Mouse (Mus musculus) right cerebral cortex, postnatal 10 days (tissue): ENCODE data around the gene Cmtm7.
A peak's percentile ranks its signal among the peaks of the same experiment; 100 is the strongest.

Experiments
- DNase-seq, 2 experiments: peaks; one replicate each; pipeline ENCODE4 v3.0.0; 2021; ENCODE audit warnings: low spot score in 2 of 2

Gene Cmtm7

GRCm38 (mm10) chr9:114796473-114797050 is 14.9 kb upstream of the Cmtm7 start:
- no peak for DNase-seq

- DNase-seq, result no peak
These were observed 12.8 kb upstream of the Cmtm7 start for GRCm38 (mm10) chr9:114794491-114794890.

- no peak for DNase-seq
These were observed 12.2 kb upstream of the Cmtm7 start for GRCm38 (mm10) chr9:114793764-114794295.

DNA sequence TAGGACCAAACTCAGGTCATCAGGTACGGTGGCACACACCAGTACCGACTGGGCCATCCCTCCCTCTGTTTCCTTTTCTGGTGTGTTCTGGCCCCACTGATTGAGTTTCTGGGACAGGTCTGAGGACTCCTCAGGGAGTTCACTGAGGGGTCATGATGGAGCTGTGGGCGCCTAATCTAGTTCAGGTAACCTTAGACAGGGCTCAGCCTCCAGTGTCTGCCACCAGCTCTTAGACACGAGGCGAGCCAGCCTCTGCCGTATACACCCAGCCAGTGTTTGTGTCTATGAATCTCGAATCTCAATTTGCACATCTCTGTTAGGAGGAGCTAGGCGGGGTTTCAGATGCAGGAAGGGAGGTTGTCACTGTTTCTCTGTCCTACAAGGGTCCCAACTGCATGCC is 8.3 kb upstream of the Cmtm7 start:
- DNase-seq, result no peak

- peak; percentile 42 to 59 for DNase-seq
These were observed 7.9 kb upstream of the Cmtm7 start for GRCm38 (mm10) chr9:114789557-114789956.

- DNase-seq, result no peak
These were observed 7.0 kb upstream of the Cmtm7 start for GRCm38 (mm10) chr9:114788697-114789096.

DNA sequence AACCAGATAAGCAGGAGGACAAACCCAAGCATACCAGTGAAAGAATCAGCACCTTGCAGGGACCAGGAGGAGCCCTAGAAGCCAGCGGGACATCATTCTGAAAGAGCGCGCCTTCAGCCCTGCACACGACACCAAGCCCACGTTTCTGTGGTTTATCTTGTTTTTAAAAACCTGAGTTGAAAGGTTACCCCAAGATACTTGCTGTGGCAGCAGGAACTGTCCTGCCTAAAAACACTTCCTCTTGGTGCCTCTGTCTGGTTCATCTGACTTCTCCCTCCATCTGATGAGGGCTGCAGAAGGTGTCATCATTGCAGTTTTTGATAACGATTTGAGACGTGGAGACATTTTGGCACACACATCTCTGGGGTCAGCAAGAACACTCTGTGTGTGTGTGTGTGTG is 6.1 kb upstream of the Cmtm7 start:
- DNase-seq, result no peak

GRCm38 (mm10) chr9:114787134-114787533 is 5.5 kb upstream of the Cmtm7 start:
- DNase-seq, result no peak

DNA sequence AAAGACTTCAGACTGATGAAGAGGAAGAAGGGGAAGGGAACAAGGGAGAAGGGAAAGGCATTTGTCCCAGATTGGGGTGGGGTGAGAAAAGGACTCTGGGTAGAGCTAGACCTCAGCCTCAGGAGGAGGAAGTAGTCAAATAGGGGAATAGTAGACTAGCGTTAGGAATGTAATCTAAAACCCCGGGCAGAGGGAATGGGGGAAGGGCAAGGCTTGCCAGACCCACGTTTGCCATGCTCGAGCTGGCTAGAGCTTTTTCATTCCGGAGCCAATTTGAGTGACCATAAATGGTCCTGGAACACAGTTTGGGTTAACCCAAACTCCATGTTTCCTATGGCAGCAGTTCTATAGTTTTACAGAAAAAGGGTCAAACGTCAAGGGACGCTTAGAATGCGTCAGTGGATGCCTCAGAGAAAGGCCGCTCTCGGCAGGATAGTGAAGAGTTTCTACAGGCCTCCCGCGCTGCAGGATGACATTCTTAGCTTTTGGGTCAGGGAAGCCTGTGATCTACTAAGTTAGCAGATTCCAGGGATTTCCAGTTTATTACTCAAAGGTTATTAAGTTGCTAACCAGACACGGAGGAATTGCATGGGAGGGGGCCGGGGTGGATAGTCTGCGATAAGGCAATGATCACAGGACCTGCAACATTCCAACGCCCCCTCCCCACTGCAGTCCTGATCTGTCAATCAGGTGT is 3.9 kb upstream of the Cmtm7 start:
- DNase-seq, result no peak

DNA sequence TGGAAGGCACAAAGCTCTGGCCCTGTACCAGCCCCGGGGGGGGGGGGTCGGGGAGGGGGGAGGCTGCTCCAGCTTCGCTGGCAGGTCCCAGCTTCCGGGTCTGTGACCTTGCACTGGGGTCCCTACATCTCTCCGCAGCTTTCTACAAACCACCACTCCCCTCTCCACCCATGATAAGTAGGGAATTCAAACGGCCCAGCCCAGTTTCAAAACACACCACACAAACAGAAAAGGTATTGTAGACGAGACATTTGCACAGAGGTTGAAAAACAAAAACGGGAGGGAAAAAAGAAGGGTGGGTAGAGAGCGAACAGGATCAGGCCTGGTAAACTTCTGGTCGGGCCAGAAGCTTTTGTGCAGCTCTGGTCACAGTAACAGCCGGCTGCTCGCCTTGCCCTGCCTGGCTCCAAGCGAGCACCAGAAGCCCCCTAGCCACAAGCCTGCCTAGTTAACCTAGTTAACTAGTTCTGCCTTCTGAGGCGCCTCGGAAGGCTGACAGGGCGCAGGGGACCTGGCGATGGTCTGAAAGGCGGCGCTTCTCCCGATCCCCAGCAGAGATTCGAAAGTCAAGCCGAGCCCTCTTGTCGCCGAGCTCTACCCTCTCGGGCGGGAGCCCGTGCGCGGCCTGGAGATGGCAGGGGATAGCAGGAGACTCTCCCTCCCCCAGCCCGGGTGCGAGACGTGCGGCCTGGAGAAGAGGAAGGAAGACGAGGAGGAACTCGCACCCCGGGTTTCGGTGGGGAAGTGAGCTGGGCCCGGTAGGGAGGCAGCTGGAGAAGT is 720 bp downstream of the Cmtm7 start:
- DNase-seq, result peak; percentile 63 to 74

GRCm38 (mm10) chr9:114779984-114780745 is 1.5 kb downstream of the Cmtm7 start:
- DNase-seq, result no peak

GRCm38 (mm10) chr9:114778877-114779276 is 2.8 kb downstream of the Cmtm7 start:
- DNase-seq, result no peak

DNA sequence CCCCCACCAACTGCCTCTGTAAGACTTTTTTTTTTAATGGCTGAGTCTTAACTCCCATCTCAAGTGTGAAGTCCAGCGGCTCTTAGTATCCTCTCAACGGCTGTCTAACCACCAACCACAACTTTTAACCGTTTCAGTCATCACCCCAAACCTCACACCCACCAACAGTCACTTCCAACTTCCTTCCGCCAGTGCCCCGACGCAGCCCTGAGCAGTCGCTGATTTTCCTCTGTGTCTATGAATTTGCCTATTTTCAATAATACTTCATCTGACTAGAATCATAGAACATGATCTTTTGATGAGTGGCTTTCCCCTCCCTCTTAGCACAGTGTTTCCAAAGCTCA is 3.6 kb downstream of the Cmtm7 start:
- no peak for DNase-seq

DNA sequence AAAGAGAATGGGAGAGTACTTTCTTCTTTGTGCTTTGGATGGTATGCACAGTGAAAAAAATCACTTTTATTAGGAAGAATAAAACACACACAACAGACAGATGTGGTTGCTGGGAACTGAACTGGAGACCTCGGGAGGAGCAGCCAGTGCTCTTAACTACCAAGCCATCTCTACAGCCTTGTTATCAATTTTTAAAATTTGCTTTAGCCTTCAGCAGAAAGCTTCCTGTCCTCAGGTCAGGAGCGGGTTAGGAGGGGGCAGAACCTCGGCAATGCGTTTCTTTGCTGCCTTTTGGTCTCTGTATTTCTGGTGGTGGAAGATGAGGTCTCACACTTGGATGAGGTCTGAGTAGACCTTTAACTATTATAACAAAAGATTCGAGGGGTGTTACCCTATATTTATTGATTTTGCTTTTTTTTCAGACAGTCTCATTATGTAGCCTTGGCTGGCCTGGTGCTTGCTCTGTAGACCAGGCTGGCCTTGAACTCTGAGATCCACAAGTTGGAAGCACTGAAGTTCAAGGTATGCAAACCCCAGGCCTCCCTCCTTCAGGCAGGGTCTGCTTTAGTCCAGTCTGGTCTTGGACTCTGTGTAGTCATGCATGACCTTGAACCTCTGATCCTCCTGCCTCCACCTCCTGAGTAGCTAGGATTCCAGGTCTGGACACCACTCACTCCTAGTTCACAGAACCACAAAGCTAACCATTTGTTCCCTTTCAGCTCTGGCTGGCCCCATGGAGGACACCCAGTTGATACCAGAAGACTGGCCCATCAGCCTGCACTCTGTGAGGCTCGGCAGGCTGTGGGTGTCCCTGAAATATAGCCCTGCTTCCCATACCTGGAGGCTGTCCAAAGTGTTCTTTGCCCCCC is 4.2 kb downstream of the Cmtm7 start:
- DNase-seq, result no peak

DNA sequence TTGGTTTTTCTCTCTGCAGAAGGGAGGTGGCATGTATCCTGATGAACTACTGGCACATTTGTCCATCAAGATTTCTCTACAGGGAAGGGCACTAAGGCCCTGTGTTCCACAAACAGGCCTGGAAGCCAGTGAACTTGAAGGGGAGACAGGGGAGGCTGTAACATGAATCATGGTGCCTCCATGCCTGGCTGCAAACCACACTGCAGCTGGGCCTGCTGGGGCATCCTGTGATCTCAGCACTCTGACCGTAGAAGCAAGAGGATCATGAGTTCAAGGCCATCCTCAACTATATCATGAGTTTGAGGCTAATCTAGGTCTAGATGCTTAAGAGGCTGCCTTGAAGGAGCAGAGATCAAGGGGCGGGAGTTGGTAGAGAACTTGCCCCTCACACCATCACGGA is 5.3 kb downstream of the Cmtm7 start:
- no peak for DNase-seq

DNA sequence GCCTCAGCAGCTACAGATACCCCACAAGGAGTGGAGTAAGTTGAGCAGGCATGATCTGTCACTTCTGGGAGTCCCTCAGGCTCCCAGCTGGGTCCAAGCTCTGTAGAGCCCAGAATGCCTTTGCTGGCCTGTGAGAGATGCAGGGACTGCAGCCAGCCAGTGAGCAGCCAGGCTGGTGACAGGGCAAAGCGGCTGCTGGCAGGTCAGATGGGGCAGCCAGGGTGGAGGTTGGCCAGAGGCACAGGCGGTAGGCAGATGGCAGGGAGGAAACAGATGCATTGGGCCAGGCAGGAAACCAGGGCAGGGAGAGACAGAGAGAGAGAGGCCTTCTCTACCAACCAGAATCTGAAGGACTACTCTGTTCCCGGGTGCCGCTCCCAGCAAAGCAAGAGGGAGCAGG is 6.4 kb downstream of the Cmtm7 start:
- DNase-seq, result peak; percentile 69 to 71

DNA sequence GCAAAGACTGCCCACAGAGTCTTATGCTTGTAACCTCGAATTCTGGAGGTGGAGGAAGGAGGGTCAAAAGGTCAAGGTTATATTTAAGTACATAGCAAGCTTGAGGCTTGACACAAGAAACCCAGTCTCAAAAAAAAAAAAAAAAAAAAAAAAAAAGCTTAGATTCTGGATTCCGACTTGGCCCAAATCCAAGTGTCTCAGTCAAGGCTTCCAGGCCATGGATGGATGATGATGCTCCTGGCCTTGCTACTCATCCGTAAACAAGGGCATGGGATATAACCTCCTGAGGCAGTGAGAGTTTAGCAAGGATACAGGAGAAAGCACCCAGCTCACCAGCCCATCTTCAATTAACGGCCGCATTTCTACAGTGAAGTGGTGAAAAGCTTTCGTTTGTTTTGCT is 7.0 kb downstream of the Cmtm7 start:
- DNase-seq, result no peak

- DNase-seq, result no peak
These were observed 10.1 kb downstream of the Cmtm7 start for GRCm38 (mm10) chr9:114771565-114771964.

GRCm38 (mm10) chr9:114770224-114770623 is 11.4 kb downstream of the Cmtm7 start:
- DNase-seq, result no peak

DNA sequence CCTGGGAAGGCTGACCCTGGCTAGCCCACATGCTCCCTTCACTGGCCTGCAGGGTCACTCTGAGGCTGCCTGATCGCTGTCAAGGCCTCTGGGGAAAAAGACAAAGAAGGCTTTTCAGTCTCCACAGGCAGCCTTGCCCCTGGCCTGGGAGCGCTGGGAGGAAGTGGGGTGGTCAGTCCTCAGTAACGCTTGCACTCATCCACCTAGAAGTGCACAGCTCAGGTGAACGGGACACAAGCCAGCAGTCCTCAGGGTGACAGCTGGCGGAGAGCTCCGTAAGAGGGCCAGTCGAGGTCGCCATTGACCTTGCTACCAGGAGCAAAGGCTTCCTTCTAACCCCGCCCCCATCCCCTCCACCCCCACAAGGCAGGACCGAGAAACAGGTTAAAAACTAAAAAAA is 13.6 kb downstream of the Cmtm7 start:
- DNase-seq, result no peak

DNA sequence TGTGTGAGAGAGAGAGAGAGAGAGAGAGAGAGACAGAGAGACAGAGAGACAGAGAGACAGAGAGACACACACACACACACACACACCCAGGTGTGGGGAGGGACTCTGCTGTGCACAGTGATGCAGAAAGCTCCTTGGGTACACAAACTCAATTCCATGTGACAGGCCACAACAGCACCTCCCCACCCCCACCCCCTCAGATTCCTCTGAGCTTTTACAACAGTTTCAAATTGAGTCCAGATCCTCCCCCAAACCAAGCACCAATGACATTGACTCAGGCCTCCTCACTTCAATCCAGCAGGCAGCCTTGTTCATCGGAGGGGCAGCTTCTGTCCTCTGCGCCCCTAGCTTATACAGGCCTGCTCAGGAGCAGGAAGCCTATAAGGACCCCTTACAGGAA is 14.1 kb downstream of the Cmtm7 start:
- no peak for DNase-seq
